Mouse (Mus musculus) brown adipose tissue, adult 24 weeks (tissue): ENCODE measurements at regions not wholly inside any gene's neighbourhood (a gene's known extent, or its start where the extent isn't known, plus 50 kb on each side); places are given as distances from the start of the nearest gene placed in this dataset.

Source experiments
- H3K27ac ChIP-seq: fragments of 200-500 bp; replicated peaks from 2 replicates; pipeline ENCODE4 v1.5.1; 2012; ENCODE audit warnings: low read depth, mild to moderate bottlenecking, low read length
- H3K4me1 ChIP-seq: fragments of 200-500 bp; 2 replicates; pipeline ENCODE4 v1.6.1; 2012; ENCODE audit warnings: low read length, mixed read lengths; ENCODE audit not compliant: control insufficient read depth, insufficient read depth, insufficient read length
- H3K4me3 ChIP-seq: fragments of 200-500 bp; 2 replicates; pipeline ENCODE4 v1.5.1; 2012; ENCODE audit warnings: low read depth, mild to moderate bottlenecking, low read length, moderate library complexity; ENCODE audit not compliant: insufficient read depth

GRCm38 (mm10) chr3:56773920-56774319 is 527.9 kb downstream of the Tm4sf1 start:
- Histone ChIP-seq H3K4me1 (no peaks in the 10 kb centered on the region), H3K27ac (no peak overlapping the region), H3K4me3 (no peak overlapping the region)

- Histone ChIP-seq H3K27ac (no peak overlapping the region), H3K4me1 (no peaks in the 10 kb centered on the region), H3K4me3 (no peak overlapping the region)
Observed at GRCm38 (mm10) chr3:56770225-56770624, 531.6 kb downstream of the Tm4sf1 start.

- Histone ChIP-seq H3K4me3 (no peak overlapping the region), H3K27ac (no peak overlapping the region), H3K4me1 (no peaks in the 10 kb centered on the region)
Observed at GRCm38 (mm10) chr3:56767133-56767532, 534.7 kb downstream of the Tm4sf1 start.

- H3K4me3 ChIP-seq, result no peak overlapping the region
- H3K4me1 ChIP-seq, result no peaks in the 10 kb centered on the region
- no peak overlapping the region for H3K27ac ChIP-seq
Observed at GRCm38 (mm10) chr3:56764336-56764735, 537.5 kb downstream of the Tm4sf1 start.

- Histone ChIP-seq H3K27ac (no peak overlapping the region), H3K4me1 (no peaks in the 10 kb centered on the region), H3K4me3 (no peak overlapping the region)
Observed at GRCm38 (mm10) chr3:56763896-56764295, 537.9 kb downstream of the Tm4sf1 start.

- no peak overlapping the region for H3K4me3 ChIP-seq
- H3K27ac ChIP-seq, result no peak overlapping the region
- no peaks in the 10 kb centered on the region for H3K4me1 ChIP-seq
Observed at GRCm38 (mm10) chr3:56753654-56754053, 548.1 kb downstream of the Tm4sf1 start.

GRCm38 (mm10) chr3:56751926-56752325 is 549.9 kb downstream of the Tm4sf1 start:
- H3K4me3 ChIP-seq, result no peak overlapping the region
- no peaks in the 10 kb centered on the region for H3K4me1 ChIP-seq
- no peak overlapping the region for H3K27ac ChIP-seq

GRCm38 (mm10) chr3:56740902-56741301 is 557.4 kb upstream of the Nbea start:
- no peak overlapping the region for H3K27ac ChIP-seq
- no peak overlapping the region for H3K4me3 ChIP-seq
- H3K4me1 ChIP-seq, result no peaks in the 10 kb centered on the region

- Histone ChIP-seq H3K27ac (no peak overlapping the region), H3K4me1 (no peaks in the 10 kb centered on the region), H3K4me3 (no peak overlapping the region)
Observed at GRCm38 (mm10) chr3:56739451-56739850, 556.0 kb upstream of the Nbea start.

- Histone ChIP-seq H3K27ac (no peak overlapping the region), H3K4me1 (no peaks in the 10 kb centered on the region), H3K4me3 (no peak overlapping the region)
Observed at GRCm38 (mm10) chr3:56730849-56731248, 547.3 kb upstream of the Nbea start.

- Histone ChIP-seq H3K27ac (no peak overlapping the region), H3K4me3 (no peak overlapping the region), H3K4me1 (no peaks in the 10 kb centered on the region)
Observed at GRCm38 (mm10) chr3:56724991-56725390, 541.5 kb upstream of the Nbea start.

- H3K4me3 ChIP-seq, result no peak overlapping the region
Observed at GRCm38 (mm10) chr3:56708260-56708659, 524.8 kb upstream of the Nbea start.

GRCm38 (mm10) chr3:56707312-56707711 is 523.8 kb upstream of the Nbea start:
- Histone ChIP-seq H3K4me3 (no peak overlapping the region), H3K27ac (no peak overlapping the region), H3K4me1 (no peaks in the 10 kb centered on the region)

More at GRCm38 (mm10) chr3:56708260-56708659, 524.8 kb upstream of the Nbea start:
- Histone ChIP-seq H3K27ac (no peak overlapping the region), H3K4me1 (no peaks in the 10 kb centered on the region)

- H3K27ac ChIP-seq, result no peak overlapping the region
- H3K4me1 ChIP-seq, result no peaks in the 10 kb centered on the region
- no peak overlapping the region for H3K4me3 ChIP-seq
Observed at GRCm38 (mm10) chr3:56706038-56706437, 522.5 kb upstream of the Nbea start.

- H3K27ac ChIP-seq, result no peak overlapping the region
- H3K4me3 ChIP-seq, result no peak overlapping the region
- H3K4me1 ChIP-seq, result no peaks in the 10 kb centered on the region
Observed at GRCm38 (mm10) chr3:56698941-56699340, 515.4 kb upstream of the Nbea start.

- H3K4me1 ChIP-seq, result no peaks in the 10 kb centered on the region
- H3K27ac ChIP-seq, result no peak overlapping the region
- no peak overlapping the region for H3K4me3 ChIP-seq
Observed at GRCm38 (mm10) chr3:56698248-56698647, 514.7 kb upstream of the Nbea start.

- H3K4me1 ChIP-seq, result no peaks in the 10 kb centered on the region
- no peak overlapping the region for H3K27ac ChIP-seq
- no peak overlapping the region for H3K4me3 ChIP-seq
Observed at GRCm38 (mm10) chr3:56681031-56681430, 497.5 kb upstream of the Nbea start.
